Mouse (Mus musculus) ovary, postnatal 14 days (tissue): Measurements from ENCODE around the gene Nf1.

ENCODE experiments used
- DNase-seq: peaks from one replicate; pipeline ENCODE4 v3.0.0; 2022; ENCODE audit warnings: low spot score

Nf1 gene

GRCm38 (mm10) chr11:79329585-79329984 is 9.9 kb upstream of the Nf1 start:
- DNase-seq, result no peak

GRCm38 (mm10) chr11:79335077-79335476 is 4.4 kb upstream of the Nf1 start:
- DNase-seq, result no peak

DNA sequence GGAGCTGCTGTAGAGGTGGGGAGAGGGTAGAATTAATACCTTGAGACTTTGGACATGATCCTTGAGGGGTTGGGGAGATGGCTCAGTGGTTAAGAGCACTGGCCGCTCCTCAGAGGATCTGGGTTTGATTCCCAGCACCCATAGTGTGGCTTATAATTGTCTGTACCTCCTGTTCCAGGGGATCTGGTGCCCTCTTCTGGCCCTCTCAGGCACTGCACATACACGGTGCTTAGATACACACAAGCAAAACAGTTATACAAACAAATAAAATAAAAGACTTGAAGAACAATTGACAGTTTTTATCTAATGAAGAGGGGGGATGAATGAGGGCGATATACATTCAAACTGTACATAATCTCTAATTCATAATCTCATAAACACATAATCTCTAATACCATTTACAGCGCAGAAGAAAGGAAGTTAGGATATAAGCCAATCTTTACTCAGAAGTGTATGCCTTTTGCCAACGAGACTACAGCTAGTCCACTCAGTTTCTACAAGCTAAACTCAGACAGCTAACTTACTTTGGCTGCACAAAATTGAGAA is 2.7 kb upstream of the Nf1 start:
- no peak for DNase-seq

DNA sequence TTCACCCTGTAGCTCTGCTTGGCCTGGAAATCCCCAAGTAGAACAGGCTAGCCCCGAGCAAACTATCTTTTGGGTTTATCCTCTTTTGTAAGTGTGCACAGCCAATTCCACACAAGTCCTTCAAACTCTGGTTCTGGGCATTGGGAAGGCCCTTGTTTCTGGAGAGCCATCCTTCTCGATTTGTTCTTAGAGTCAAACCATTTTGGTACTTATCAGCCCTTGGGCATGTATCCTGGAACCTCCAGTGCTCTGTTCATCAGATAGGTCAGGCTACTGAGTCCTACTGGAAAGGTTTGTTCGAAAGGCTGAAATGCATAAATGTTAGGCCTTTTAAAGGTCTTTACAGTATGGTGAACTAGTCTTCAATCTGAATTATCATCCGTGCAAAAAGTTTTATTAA is 872 bp upstream of the Nf1 start:
- no peak for DNase-seq

- no peak for DNase-seq
These were observed 602 bp downstream of the Nf1 start for GRCm38 (mm10) chr11:79339808-79340781.

GRCm38 (mm10) chr11:79356995-79357394 is 17.5 kb downstream of the Nf1 start:
- no peak for DNase-seq

- DNase-seq, result no peak
These were observed 17.9 kb downstream of the Nf1 start for GRCm38 (mm10) chr11:79357397-79357796.

GRCm38 (mm10) chr11:79364956-79365355 is 25.5 kb downstream of the Nf1 start:
- no peak for DNase-seq

DNA sequence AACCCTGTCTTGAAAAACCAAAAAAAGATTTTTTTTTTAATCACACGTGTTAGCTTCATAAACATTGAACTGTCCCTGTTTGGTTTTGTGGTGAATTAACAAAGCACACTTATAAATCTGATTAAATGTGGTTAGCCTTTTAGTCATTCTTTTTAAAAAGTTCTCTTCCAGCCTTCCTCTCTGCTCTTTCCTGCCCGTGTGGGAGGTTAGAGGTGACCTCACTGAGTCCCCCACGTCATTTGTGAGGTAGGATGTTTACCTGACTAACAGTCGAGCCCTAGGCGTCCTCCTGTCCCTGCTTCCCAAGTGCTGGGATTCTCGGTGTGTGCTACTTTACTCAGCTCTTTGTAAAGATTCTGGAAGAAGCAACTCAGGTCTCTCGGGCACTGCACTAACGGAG is 26.8 kb downstream of the Nf1 start:
- no peak for DNase-seq

GRCm38 (mm10) chr11:79373031-79373430 is 33.5 kb downstream of the Nf1 start:
- DNase-seq, result no peak

GRCm38 (mm10) chr11:79398336-79398735 is 58.8 kb downstream of the Nf1 start:
- DNase-seq, result peak; percentile 88

DNA sequence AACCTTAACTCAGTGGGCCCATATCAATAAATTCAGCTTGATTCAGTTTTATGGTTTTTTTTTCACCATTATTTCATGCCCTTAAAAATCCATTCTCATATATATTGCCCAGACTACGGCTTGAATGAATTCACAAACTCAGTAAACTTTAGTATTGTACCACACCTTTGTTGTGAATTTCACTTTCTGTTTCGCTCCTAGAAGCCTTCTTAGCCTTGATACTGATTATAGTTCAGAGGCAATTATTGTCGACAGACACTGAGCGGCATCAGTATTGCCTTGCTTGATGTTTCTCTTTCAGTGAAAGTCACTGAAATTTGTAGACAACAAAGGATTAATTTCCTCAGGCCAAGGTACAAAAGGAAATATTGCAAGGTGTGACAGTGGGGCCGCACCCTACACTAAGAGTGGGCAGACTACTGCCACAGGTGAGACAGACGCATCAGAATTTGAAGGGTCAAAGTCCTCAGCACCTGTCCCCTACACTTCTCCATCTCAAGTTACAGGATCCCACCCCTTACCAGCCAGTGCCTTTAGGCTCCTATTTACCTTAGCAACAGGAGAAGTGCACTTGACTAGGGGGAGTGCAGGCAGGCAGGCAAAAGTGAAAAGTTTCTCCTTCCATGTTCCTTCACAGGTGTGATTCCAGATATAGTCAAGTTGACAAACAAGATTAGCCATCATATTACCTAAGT is 64.3 kb downstream of the Nf1 start:
- no peak for DNase-seq

- no peak for DNase-seq
These were observed 74.4 kb downstream of the Nf1 start for GRCm38 (mm10) chr11:79413761-79414513.

DNA sequence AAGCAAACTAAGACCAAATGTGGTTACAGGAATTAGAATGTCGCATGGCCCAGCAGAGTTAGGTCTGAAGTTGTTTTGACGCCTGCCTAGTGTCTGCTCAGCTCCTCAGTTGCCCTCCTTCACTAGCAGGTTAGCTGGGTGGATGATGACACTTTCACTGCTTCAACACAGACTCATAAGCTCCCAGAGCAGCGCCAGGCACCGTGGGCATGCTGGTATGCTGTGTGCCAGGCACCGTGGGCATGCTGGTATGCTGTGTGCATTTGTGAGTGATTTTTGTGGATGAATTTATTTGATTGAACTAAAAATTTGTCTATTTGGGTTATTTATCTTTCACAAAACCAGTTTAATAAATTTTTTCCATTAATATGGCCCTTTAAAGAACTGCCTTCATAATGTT is 83.0 kb downstream of the Nf1 start:
- no peak for DNase-seq

DNA sequence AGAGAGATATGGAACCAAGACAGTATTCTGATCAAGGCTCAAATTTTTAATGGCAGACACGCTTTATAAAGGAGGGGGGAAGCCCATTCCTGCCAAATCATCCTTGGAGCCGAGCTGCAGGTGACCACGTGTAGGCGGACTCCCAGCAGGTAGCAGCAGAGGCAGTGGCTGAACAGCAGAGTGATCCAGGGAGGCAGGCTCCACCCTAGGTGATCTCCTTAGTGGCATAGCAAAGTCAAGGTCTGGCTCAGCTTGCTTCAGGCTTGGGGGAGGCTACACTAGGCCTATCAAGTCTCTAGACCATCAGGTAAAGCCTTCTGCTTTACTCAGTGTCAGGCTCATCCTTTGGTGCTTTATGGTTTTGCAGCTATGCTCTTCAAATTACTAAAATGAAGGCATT is 87.1 kb downstream of the Nf1 start:
- no peak for DNase-seq

- peak; percentile 12 for DNase-seq
These were observed 88.1 kb downstream of the Nf1 start for GRCm38 (mm10) chr11:79427638-79428037.

DNA sequence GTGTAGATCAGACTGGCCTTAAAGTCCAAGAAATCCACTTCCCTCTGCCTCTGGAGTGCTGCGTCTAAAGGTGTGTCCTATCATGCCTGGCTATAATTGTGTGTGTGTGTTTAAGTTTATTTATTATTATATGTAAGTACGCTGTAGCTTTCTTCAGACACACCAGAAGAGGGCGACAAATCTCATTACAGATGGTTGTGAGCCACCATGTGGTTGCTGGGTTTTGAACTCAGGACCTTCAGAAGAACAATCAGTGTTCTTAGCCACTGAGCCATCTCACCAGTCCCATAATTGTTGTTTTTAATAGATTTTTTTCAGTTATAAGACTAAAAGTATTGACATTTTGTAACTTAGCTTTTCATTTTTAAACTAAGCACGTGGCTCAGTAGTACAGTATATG is 95.8 kb downstream of the Nf1 start:
- no peak for DNase-seq

- no peak for DNase-seq
These were observed 108.9 kb downstream of the Nf1 start for GRCm38 (mm10) chr11:79448361-79448760.

DNA sequence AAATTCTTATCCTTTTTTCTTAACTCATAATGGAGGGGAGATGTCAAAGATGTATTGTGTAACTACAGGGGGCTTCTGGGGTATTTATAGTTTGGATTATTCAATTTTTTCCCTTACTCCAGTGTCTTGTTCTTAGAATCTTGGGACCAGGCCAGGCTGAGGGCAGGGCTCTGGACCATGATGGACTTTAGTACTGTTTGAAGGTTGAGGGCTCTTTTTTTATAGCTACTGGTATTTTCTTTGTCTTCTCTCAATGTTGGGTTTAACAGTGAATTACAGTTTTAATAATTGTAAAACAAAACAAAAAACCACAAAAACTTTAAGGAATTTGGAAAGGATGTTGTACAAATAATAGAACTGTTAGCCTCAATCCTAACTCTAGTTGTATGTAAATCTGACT is 113.5 kb downstream of the Nf1 start:
- DNase-seq, result no peak

DNA sequence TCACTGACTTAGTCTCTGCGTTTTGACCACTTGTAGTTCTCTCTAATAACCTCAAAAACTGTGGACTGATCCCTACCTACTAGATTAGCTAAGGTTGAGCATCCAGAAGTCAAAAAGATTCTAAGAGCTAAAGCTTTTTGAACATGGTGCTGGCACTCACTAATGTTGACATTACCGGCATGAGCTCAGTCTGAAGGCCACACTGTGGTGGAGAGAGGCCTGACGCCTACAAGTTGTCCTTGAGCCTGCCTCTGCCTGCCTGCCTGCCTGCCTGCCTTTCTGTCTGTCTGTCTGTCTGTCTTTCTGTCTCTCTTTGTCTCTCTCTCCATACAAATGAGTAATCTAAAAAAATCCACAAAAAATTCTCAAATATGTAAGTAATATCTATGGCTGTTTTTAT is 118.4 kb downstream of the Nf1 start:
- DNase-seq, result no peak

DNA sequence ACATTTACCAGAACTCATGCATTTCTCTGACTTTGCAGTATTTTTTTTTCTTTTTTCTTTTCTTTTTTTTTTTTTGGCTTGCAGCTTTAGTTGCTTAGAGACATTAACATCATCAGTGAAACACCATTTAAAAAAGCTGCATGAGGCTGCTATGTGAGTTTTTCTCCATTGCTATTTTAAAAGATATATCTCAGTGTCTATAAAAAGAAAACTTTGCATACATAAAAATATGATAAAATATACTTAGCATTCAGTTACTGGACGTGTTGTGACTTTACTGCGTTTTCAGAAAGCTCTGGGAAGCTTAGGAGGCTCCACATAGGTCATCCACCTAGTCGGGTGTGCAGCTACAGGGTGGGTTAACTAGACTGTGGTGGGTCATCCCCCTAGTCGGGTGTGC is 120.4 kb downstream of the Nf1 start:
- DNase-seq, result no peak

- DNase-seq, result no peak
These were observed 121.4 kb downstream of the Nf1 start for GRCm38 (mm10) chr11:79460756-79461450.
